Mouse (Mus musculus) hindbrain, embryonic 11.5 days (tissue): ENCODE results near the gene Nol3. TPM values are rescaled to one million over a fixed set of nuclear protein-coding genes. Genes with fewer than 3 reads are reported as not detected.
"Not testable (repeated sequence)": the region's sequence is repeated elsewhere in the genome, so short reads cannot be mapped to it uniquely, and the experiment has no call there.

Experiments
- ATAC-seq: fragments of 200-750 bp; cut with Nextera tagmentation; 2 replicates; pipeline ENCODE4 v1.8.0; 2017; ENCODE audit warnings: mild to moderate bottlenecking, moderate TSS enrichment, moderate library complexity; ENCODE audit not compliant: low FRiP score
- DNase-seq: peaks from one replicate; pipeline ENCODE4 v3.0.0-alpha.2; 2015; ENCODE audit warnings: low spot score
- H3K27ac ChIP-seq: fragments of 300-500 bp; sonication (generic); 2 replicates; pipeline ENCODE4 v1.5.1; 2014; ENCODE audit warnings: mild to moderate bottlenecking, low read depth, low read length
- H3K27me3 ChIP-seq: fragments of 300-500 bp; sonication (generic); 2 replicates; pipeline ENCODE4 v1.6.1; 2014; ENCODE audit warnings: mild to moderate bottlenecking, low read length, moderate library complexity, mixed read lengths; ENCODE audit not compliant: control insufficient read depth, insufficient read depth
- H3K36me3 ChIP-seq: fragments of 300-500 bp; sonication (generic); 2 replicates; pipeline ENCODE4 v1.6.1; 2014; ENCODE audit warnings: mild to moderate bottlenecking, low read length, moderate library complexity, mixed read lengths; ENCODE audit not compliant: control insufficient read depth, insufficient read depth
- H3K4me1 ChIP-seq: fragments of 300-500 bp; sonication (generic); replicated peaks from 2 replicates; pipeline ENCODE4 v1.6.1; 2014; ENCODE audit warnings: low read length, mixed read lengths; ENCODE audit not compliant: control insufficient read depth, insufficient read depth
- H3K4me2 ChIP-seq: fragments of 300-500 bp; sonication (generic); replicated peaks from 2 replicates; pipeline ENCODE4 v1.6.1; 2014; ENCODE audit warnings: mild to moderate bottlenecking, low read depth, low read length
- H3K4me3 ChIP-seq: fragments of 300-500 bp; sonication (generic); 2 replicates; pipeline ENCODE4 v1.5.1; 2014; ENCODE audit warnings: low read depth, low read length
- H3K9ac ChIP-seq: fragments of 300-500 bp; sonication (generic); 2 replicates; pipeline ENCODE4 v1.6.1; 2014; ENCODE audit warnings: low read depth, low read length
- H3K9me3 ChIP-seq: fragments of 300-500 bp; sonication (generic); 2 replicates; pipeline ENCODE4 v1.6.1; 2016; ENCODE audit warnings: low read length; ENCODE audit not compliant: control insufficient read depth
- WGBS: fragments of 180-500 bp; shearing (Covaris S2); extraction: QIAGEN DNeasy Blood & Tissue Kit; methylation state at CpG from one replicate; pipeline ENCODE4 v1.1.7; 2014; 5-methylcytosine and 5-hydroxymethylcytosine counted together
- polyA plus RNA-seq: library from polyadenylated mRNA; unstranded; fragments of >200 nt; fragmentation: Nextera tagmentation; extraction: Ambion mirVana; gene quantifications from 2 replicates; pipeline ENCODE4 v1.2.1, GENCODE M21; 2014

Gene Nol3
- polyA plus RNA-seq = 2.7 and 3.1 TPM in 2 replicates

DNA sequence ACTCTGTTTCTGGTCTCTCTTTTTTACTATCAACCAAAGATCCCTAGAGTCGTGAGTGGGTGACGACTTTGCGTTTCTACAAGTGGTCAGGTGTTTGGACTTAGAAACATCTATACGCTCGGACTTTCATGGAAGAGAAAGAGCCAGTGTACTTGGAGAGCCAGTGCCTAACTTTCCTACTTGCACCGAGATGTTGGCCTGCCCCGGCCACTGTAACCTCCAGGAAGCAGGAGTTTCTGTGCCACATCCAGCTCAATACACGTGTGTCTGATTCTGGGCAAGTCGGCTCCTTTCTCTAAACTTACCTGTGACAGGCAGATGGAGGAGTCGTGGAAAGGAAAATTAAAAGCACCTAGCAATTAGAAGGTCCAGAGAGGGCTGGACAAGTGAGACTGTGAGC lies at the start of gene Nol3:
Gene Nol3, plus strand, starts transcription at position 301 of the 400 bp plus-strand sequence.
- DNase-seq = no peak
- Histone ChIP-seq H3K27ac (no peak within 1 kb of the TSS), H3K4me3 (peak within 1 kb of the TSS; percentile 33), H3K36me3 (no peaks in the 10 kb centered on the region), H3K9ac (peak within 1 kb of the TSS; percentile 40; the same call in 1 of the 2 replicates), H3K4me1 (peaks cover 11% of the 10 kb centered on the region; the same call in 1 of the 2 replicates), H3K27me3 (peaks cover 84% of the 10 kb centered on the region), H3K9me3 (no peaks in the 10 kb centered on the region), H3K4me2 (peak within 1 kb of the TSS; percentile 72)
- 9% methylated on average over 10 of the region's 10 CpGs for WGBS
- ATAC-seq = no peak

DNA sequence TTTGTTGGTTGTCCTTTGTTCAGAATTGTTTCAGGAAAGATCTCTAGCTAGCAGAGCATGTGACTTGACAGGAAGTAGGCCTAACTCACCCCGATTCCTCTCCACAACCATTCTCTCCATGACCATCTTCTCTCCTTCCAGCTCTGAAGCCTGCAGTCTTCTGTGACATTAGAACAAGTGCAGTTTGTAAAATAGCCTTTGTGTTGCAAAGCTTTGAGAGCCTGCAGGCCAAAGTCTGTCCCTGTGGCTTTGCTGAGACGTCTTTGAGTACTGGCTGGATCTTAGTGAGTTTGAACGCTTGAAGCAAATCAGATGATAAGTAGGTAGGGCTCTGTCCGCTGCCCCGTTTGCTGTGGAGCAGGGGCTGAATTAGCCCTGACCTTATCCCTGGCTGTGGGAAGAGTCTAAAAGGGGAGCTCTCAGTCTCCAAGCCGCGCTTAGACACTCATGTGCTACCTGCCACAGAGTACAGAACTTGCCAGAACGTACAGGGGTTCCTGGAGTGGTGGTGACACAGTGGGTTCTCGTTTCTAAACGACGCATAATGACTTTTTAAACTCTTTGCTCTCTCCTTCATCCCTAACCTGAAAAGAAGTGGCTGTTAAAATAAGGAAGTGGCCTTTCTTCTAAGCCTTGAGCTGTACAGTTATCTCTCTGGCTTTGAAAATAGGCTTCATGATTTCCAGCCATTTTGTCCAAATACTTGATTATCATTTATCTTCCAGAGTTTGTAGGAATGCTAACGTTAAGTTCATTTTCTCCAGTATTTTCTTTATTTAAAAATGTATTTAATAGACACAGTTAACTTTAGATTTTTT lies 44.2 kb upstream of the Nol3 start:
- DNase-seq = no peak
- Histone ChIP-seq H3K4me2 (no peak overlapping the region), H3K27me3 (no peaks in the 10 kb centered on the region), H3K4me1 (no peaks in the 10 kb centered on the region; the same call in 1 of the 2 replicates), H3K9me3 (no peaks in the 10 kb centered on the region), H3K36me3 (no peaks in the 10 kb centered on the region), H3K27ac (no peak overlapping the region), H3K4me3 (no peak overlapping the region), H3K9ac (no peak overlapping the region)
- no peak for ATAC-seq
- 90% methylated on average over 12 of the region's 12 CpGs for WGBS

DNA sequence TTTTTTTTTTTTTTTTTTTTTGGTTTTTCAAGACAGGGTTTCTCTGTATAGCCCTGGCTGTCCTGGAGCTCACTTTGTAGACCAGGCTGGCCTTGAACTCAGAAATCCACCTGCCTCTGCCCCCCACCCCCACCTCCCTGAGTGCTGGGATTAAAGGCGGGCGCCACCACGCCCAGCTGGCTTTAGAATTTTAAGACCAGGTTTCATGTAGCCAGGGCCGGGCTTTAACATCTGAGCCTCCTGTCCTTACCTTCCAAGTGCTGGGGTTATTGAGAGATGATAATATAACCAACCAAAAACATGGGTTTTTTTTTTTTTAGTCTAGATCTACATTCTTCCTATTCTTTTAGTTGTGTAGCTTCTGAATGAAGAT lies 43.6 kb upstream of the Nol3 start:
- not testable (repeated sequence) for H3K4me2 ChIP-seq, H3K4me3 ChIP-seq, H3K9ac ChIP-seq, DNase-seq, H3K27ac ChIP-seq, ATAC-seq, H3K4me1 ChIP-seq, H3K9me3 ChIP-seq, H3K27me3 ChIP-seq, H3K36me3 ChIP-seq
- WGBS = 92% methylated on average over 4 of the region's 4 CpGs

DNA sequence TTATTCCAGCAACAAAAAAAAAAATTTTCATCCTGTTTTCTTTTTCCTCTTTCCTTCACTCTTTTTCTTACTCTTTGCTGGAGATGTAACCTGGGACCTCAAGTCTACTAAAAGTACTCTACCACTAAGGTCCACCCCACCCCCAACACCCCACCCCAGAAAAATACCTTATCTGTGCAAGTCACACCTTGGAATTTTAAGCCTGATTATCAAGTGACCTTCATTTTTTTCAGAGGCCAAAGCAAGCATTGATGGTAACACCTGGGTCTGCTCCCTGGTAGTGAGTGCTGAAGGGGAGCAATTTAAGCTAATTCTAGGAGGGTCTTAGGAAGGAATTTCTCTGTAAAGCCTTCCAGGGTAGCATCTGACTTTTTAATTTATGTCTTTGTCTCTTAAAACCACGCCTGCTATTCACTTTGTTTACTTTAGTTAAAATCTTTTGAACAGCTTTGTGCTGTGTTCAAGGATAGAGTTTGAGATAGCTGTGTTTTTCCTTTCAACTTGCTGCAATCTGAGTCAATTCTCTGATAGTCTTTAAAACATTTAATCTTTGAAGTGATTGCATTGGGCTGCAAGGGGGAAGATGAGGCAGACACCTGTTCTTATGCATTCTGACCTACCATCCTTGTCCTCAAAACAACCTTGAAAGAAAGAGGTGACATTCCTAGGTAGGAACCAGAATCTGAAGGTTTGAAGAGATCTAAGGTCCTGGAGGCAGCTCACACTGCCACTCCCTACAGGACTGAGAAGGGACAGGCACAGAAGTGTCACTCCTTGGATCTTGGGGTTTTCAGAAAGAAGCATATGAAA lies 42.6 kb upstream of the Nol3 start:
- H3K9ac ChIP-seq = no peak overlapping the region
- no peak overlapping the region for H3K4me3 ChIP-seq
- ATAC-seq (no peak), DNase-seq (no peak)
- H3K27me3 ChIP-seq = no peaks in the 10 kb centered on the region
- no peaks in the 10 kb centered on the region for H3K36me3 ChIP-seq
- H3K4me1 ChIP-seq = no peaks in the 10 kb centered on the region
- no peaks in the 10 kb centered on the region for H3K9me3 ChIP-seq
- H3K27ac ChIP-seq = no peak overlapping the region
- WGBS = 84% methylated on average over 1 of the region's 1 CpGs
- H3K4me2 ChIP-seq = no peak overlapping the region

DNA sequence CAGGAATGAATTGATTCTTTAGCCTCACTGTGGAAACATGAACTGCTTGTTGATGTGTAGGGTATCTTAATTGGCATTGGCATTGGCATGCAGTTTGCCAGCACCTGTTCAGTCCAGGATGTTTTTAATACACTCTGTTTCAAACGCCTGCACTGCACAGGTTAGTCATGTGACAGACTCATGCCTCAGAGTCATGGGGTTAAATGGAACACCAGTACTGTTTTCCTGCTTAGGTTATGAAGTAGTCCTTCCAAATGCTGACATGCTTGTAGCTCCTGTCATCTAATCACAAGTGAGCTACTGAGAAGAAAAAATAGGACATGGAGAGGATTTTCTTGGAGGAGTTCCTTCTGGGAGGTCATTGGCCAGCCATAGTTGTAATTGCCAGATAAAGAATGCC lies 40.7 kb upstream of the Nol3 start:
- no peaks in the 10 kb centered on the region for H3K9me3 ChIP-seq
- H3K9ac ChIP-seq = no peak overlapping the region
- H3K27me3 ChIP-seq = no peaks in the 10 kb centered on the region
- 0 out of 2 replicates have a peak, but pooled peaks cover 6% of the 10 kb centered on the region for H3K36me3 ChIP-seq
- no peak for ATAC-seq
- 89% methylated on average over 1 of the region's 1 CpGs for WGBS
- no peaks in the 10 kb centered on the region for H3K4me1 ChIP-seq
- no peak overlapping the region for H3K27ac ChIP-seq
- no peak for DNase-seq
- H3K4me3 ChIP-seq = no peak overlapping the region
- no peak overlapping the region for H3K4me2 ChIP-seq

- Histone ChIP-seq H3K9ac (no peak overlapping the region), H3K36me3 (0 out of 2 replicates have a peak, but pooled peaks cover 6% of the 10 kb centered on the region), H3K4me1 (no peaks in the 10 kb centered on the region), H3K9me3 (no peaks in the 10 kb centered on the region), H3K4me3 (no peak overlapping the region), H3K27me3 (no peaks in the 10 kb centered on the region), H3K4me2 (no peak overlapping the region), H3K27ac (no peak overlapping the region)
- ATAC-seq (no peak), DNase-seq (no peak)
- WGBS = 90% methylated on average over 14 of the region's 14 CpGs
Observed at GRCm38 (mm10) chr8:105237442-105238142, 38.3 kb upstream of the Nol3 start.

DNA sequence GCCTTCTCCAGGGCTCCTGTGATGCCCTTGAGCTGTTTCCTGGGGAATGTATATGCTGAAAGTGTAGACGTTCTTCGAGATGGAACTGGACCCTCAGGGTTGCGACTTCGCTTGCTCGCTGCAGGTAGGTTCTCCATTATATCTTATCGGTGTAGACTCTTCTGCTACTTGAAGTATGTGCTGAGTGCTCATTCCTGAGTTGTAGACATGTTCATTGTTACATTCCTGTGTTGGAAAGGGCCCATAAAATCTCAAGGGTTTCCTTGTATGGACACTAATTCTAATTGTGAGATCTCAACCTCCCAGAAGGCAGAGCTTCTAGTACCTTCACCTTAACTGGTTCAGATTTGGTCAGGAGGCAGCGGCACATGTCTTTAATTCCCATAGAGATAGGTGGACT lies 34.9 kb upstream of the Nol3 start:
- Histone ChIP-seq H3K4me3 (no peak overlapping the region), H3K9ac (no peak overlapping the region), H3K9me3 (no peaks in the 10 kb centered on the region), H3K27me3 (no peaks in the 10 kb centered on the region), H3K4me1 (no peaks in the 10 kb centered on the region), H3K27ac (no peak overlapping the region), H3K36me3 (0 out of 2 replicates have a peak, but pooled peaks cover 6% of the 10 kb centered on the region), H3K4me2 (no peak overlapping the region)
- DNase-seq = no peak
- no peak for ATAC-seq
- 97% methylated on average over 7 of the region's 7 CpGs for WGBS

DNA sequence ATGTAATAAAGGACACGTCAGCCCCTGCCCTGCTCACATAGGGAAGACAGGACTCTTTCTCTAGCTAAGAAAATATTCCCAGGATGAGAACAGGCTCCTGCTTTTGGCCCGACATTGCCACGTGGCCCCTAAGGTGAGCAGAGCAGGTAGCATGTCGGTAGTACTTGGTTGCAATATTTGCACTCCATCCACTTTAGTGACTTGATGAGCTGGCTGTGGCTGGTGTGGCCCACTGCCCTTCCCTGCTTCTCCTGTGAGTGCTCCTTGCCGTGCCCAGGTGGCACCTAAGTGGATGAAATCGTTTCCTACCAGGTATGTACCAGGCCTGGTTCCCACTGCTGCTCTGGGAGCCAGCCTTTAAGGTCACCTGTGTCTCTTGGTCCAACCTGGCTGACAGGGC lies 24.0 kb upstream of the Nol3 start:
- Histone ChIP-seq H3K4me2 (no peak overlapping the region), H3K27me3 (peaks cover 15% of the 10 kb centered on the region), H3K4me3 (no peak overlapping the region), H3K9ac (no peak overlapping the region), H3K27ac (no peak overlapping the region), H3K4me1 (0 out of 2 replicates have a peak, but pooled peaks cover 3% of the 10 kb centered on the region), H3K36me3 (no peaks in the 10 kb centered on the region), H3K9me3 (no peaks in the 10 kb centered on the region)
- 94% methylated on average over 6 of the region's 6 CpGs for WGBS
- DNase-seq = no peak
- ATAC-seq = no peak
